Mouse (Mus musculus) olfactory bulb, adult 2 months (tissue): ENCODE data around the gene Tk1. TPM values are rescaled to one million over a fixed set of nuclear protein-coding genes. Genes with fewer than 3 reads are reported as not detected.

Experiments
- H3K27ac ChIP-seq: fragments of 200-500 bp; 2 replicates; pipeline ENCODE4 v1.5.1; 2012; ENCODE audit warnings: low read depth, low read length; ENCODE audit not compliant: insufficient read depth
- H3K4me1 ChIP-seq: fragments of 200-500 bp; 2 replicates; pipeline ENCODE4 v1.6.1; 2012; ENCODE audit warnings: low read length; ENCODE audit not compliant: control insufficient read depth, insufficient read depth
- H3K4me3 ChIP-seq: fragments of 200-500 bp; 2 replicates; pipeline ENCODE4 v1.5.1; 2012; ENCODE audit warnings: mild to moderate bottlenecking, low read depth, low read length, moderate library complexity; ENCODE audit not compliant: insufficient read depth
- CTCF ChIP-seq: fragments of 200-500 bp; IDR thresholded peaks from 2 replicates; pipeline ENCODE4 v1.5.1; 2012; ENCODE audit warnings: low read depth, mild to moderate bottlenecking, low read length, moderate library complexity; ENCODE audit not compliant: insufficient read depth
- POLR2A ChIP-seq: fragments of 200-500 bp; IDR thresholded peaks from 2 replicates; pipeline ENCODE4 v1.6.1; 2012; ENCODE audit warnings: mild to moderate bottlenecking, low read depth, low read length, moderate library complexity; ENCODE audit not compliant: insufficient read depth
- WGBS: fragments of 180-500 bp; shearing (Covaris S2); methylation state at CpG from one replicate; pipeline ENCODE4 v1.1.7; 2018; 5-methylcytosine and 5-hydroxymethylcytosine counted together
- polyA plus RNA-seq: library from polyadenylated mRNA; stranded (reverse); fragments of >200 nt; gene quantifications from 2 replicates; pipeline ENCODE4 v1.2.4, GENCODE M21; 2012; ENCODE audit warnings: low replicate concordance; ENCODE audit not compliant: missing spikeins, insufficient read depth, insufficient read length

The Tk1 gene
- polyA plus RNA-seq, 1 experiment: not detected

- peaks cover 18% of the 10 kb centered on the region for H3K4me1 ChIP-seq
- no peak overlapping the region for H3K4me3 ChIP-seq
- H3K27ac ChIP-seq: no peak overlapping the region
- TF ChIP-seq POLR2A (no peak), CTCF (no peak)
- 74% methylated on average over 3 of the region's 3 CpGs for WGBS
Observed at GRCm38 (mm10) chr11:117827386-117827785, 1.5 kb upstream of the Tk1 start.

GRCm38 (mm10) chr11:117826916-117827315 lies 1.0 kb upstream of the Tk1 start:
- 70% methylated on average over 8 of the region's 8 CpGs for WGBS

GRCm38 (mm10) chr11:117826164-117826563 lies 272 bp upstream of the Tk1 start:
- TF ChIP-seq CTCF: no peak
- no peak for TF ChIP-seq POLR2A
- Histone ChIP-seq H3K27ac (no peak overlapping the region), H3K4me1 (peaks cover 15% of the 10 kb centered on the region), H3K4me3 (no peak overlapping the region; the same call in 1 of the 2 replicates)
- WGBS: 20% methylated on average over 5 of the region's 5 CpGs

More at GRCm38 (mm10) chr11:117826916-117827315, 1.0 kb upstream of the Tk1 start:
- H3K4me1 ChIP-seq: peaks cover 15% of the 10 kb centered on the region
- TF ChIP-seq CTCF (no peak), POLR2A (no peak)
- no peak overlapping the region for H3K4me3 ChIP-seq
- H3K27ac ChIP-seq: no peak overlapping the region

GRCm38 (mm10) chr11:117824060-117824969 lies 1.6 kb downstream of the Tk1 start:
- no peak for TF ChIP-seq POLR2A
- peak; percentile 95 for TF ChIP-seq CTCF
- WGBS: 9% methylated on average over 23 of the region's 23 CpGs
- Histone ChIP-seq H3K4me3 (no peak overlapping the region), H3K27ac (no peak overlapping the region), H3K4me1 (peaks cover 16% of the 10 kb centered on the region)

- H3K4me3 ChIP-seq: no peak overlapping the region
- H3K4me1 ChIP-seq: peaks cover 14% of the 10 kb centered on the region
- TF ChIP-seq POLR2A (no peak), CTCF (no peak)
- no peak overlapping the region for H3K27ac ChIP-seq
- WGBS: 92% methylated on average over 6 of the region's 6 CpGs
Observed at GRCm38 (mm10) chr11:117823411-117823810, 2.5 kb downstream of the Tk1 start.

- 79% methylated on average over 7 of the region's 7 CpGs for WGBS
- Histone ChIP-seq H3K27ac (no peak overlapping the region), H3K4me3 (no peak overlapping the region), H3K4me1 (peaks cover 14% of the 10 kb centered on the region)
- TF ChIP-seq POLR2A (no peak), CTCF (no peak)
Observed at GRCm38 (mm10) chr11:117822728-117823241, 3.1 kb downstream of the Tk1 start.

- WGBS: 95% methylated on average over 9 of the region's 9 CpGs
Observed at GRCm38 (mm10) chr11:117821868-117822267, 4.0 kb downstream of the Tk1 start.

GRCm38 (mm10) chr11:117820173-117820572 lies 5.7 kb downstream of the Tk1 start:
- TF ChIP-seq CTCF (no peak), POLR2A (no peak)
- Histone ChIP-seq H3K4me1 (peaks cover 7% of the 10 kb centered on the region), H3K27ac (no peak overlapping the region), H3K4me3 (no peak overlapping the region)
- 96% methylated on average over 7 of the region's 7 CpGs for WGBS

More at GRCm38 (mm10) chr11:117821868-117822267, 4.0 kb downstream of the Tk1 start:
- Histone ChIP-seq H3K4me3 (no peak overlapping the region), H3K27ac (no peak overlapping the region), H3K4me1 (peaks cover 14% of the 10 kb centered on the region)
- TF ChIP-seq CTCF: no peak
- TF ChIP-seq POLR2A: no peak

- Histone ChIP-seq H3K4me3 (no peak overlapping the region), H3K27ac (no peak overlapping the region), H3K4me1 (peaks cover 4% of the 10 kb centered on the region)
- TF ChIP-seq CTCF: no peak
- TF ChIP-seq POLR2A: no peak
- 63% methylated on average over 8 of the region's 8 CpGs for WGBS
Observed at GRCm38 (mm10) chr11:117819095-117819494, 6.8 kb downstream of the Tk1 start.
